Mouse (Mus musculus) spleen, embryonic (tissue): Measurements from ENCODE around the gene Cyp2d9.
"Not testable (repeated sequence)": the region's sequence is repeated elsewhere in the genome, so short reads cannot be mapped to it uniquely, and the experiment has no call there.

ENCODE experiments used
- CTCF ChIA-PET: fragments of 350-600 bp; sonication (Branson Sonifier 250); formaldehyde crosslinking; loops from one replicate; lab custom pipeline; 2022; lab: Charles Lee

Cyp2d9 gene

GRCm38 (mm10) chr15:82433137-82433536 lies at the start of gene Cyp2d9:
Gene Cyp2d9, plus strand, starts transcription at chr15:82433437.
- CTCF ChIA-PET = no interaction called here

GRCm38 (mm10) chr15:82385729-82386128 lies 47.5 kb upstream of the Cyp2d9 start:
- CTCF ChIA-PET = no interaction called here

GRCm38 (mm10) chr15:82389916-82390315 lies 43.3 kb upstream of the Cyp2d9 start:
- CTCF ChIA-PET = not testable (repeated sequence)

- CTCF ChIA-PET = not testable (repeated sequence)
Measured at GRCm38 (mm10) chr15:82393922-82394321, 39.3 kb upstream of the Cyp2d9 start, which contains the start of gene Cyp2d11. Gene Cyp2d11, minus strand, starts transcription at chr15:82394022.

GRCm38 (mm10) chr15:82395955-82396354 lies 37.3 kb upstream of the Cyp2d9 start:
- CTCF ChIA-PET = not testable (repeated sequence)

GRCm38 (mm10) chr15:82401516-82401915 lies 31.7 kb upstream of the Cyp2d9 start:
- CTCF ChIA-PET = no interaction called here

- CTCF ChIA-PET = no interaction called here
Measured at GRCm38 (mm10) chr15:82402106-82402505, 31.1 kb upstream of the Cyp2d9 start.

- CTCF ChIA-PET = no interaction called here
Measured at GRCm38 (mm10) chr15:82402741-82403140, 30.5 kb upstream of the Cyp2d9 start.

- CTCF ChIA-PET = no interaction called here
Measured at GRCm38 (mm10) chr15:82403606-82404005, 29.6 kb upstream of the Cyp2d9 start.

GRCm38 (mm10) chr15:82404163-82404562 lies 29.1 kb upstream of the Cyp2d9 start:
- CTCF ChIA-PET = no interaction called here

GRCm38 (mm10) chr15:82406981-82407380 lies 26.3 kb upstream of the Cyp2d9 start, which contains the start of gene Cyp2d10:
Gene Cyp2d10, minus strand, starts transcription at chr15:82407195.
- CTCF ChIA-PET = no interaction called here

- CTCF ChIA-PET = no interaction called here
Measured at GRCm38 (mm10) chr15:82407536-82407935, 25.7 kb upstream of the Cyp2d9 start.

- CTCF ChIA-PET = no interaction called here
Measured at GRCm38 (mm10) chr15:82416797-82417789, 16.1 kb upstream of the Cyp2d9 start.

GRCm38 (mm10) chr15:82418616-82419015 lies 14.6 kb upstream of the Cyp2d9 start:
- CTCF ChIA-PET = no interaction called here

GRCm38 (mm10) chr15:82422935-82423334 lies 10.3 kb upstream of the Cyp2d9 start:
- CTCF ChIA-PET = no interaction called here

- CTCF ChIA-PET = no interaction called here
Measured at GRCm38 (mm10) chr15:82423471-82423870, 9.8 kb upstream of the Cyp2d9 start.

- CTCF ChIA-PET = no interaction called here
Measured at GRCm38 (mm10) chr15:82433621-82434020, 384 bp downstream of the Cyp2d9 start.

GRCm38 (mm10) chr15:82434541-82434940 lies 1.3 kb downstream of the Cyp2d9 start:
- CTCF ChIA-PET = interaction anchor here (0.6 kb wide), 1 partner anchor 660 kb away, joined by 3 read pairs; no protein-coding TSS in a partner anchor

- CTCF ChIA-PET = interaction anchor here (0.6 kb wide), 1 partner anchor 659 kb away, joined by 3 read pairs; no protein-coding TSS in a partner anchor
Measured at GRCm38 (mm10) chr15:82435011-82435410, 1.8 kb downstream of the Cyp2d9 start.

- CTCF ChIA-PET = no interaction called here
Measured at GRCm38 (mm10) chr15:82435606-82436005, 2.4 kb downstream of the Cyp2d9 start.

- CTCF ChIA-PET = no interaction called here
Measured at GRCm38 (mm10) chr15:82437975-82438617, 4.9 kb downstream of the Cyp2d9 start.

- CTCF ChIA-PET = no interaction called here
Measured at GRCm38 (mm10) chr15:82443658-82444057, 10.4 kb downstream of the Cyp2d9 start.
